Mouse (Mus musculus) forebrain, embryonic 11.5 days (tissue): Measurements from ENCODE around the gene Ifnab. TPM values are rescaled to one million over a fixed set of nuclear protein-coding genes. Genes with fewer than 3 reads are reported as not detected.

ENCODE experiments used
- ATAC-seq: fragments of 200-750 bp; cut with Nextera tagmentation; replicated peaks from 2 replicates; pipeline ENCODE4 v1.8.0; 2017; ENCODE audit warnings: moderate TSS enrichment; ENCODE audit not compliant: low FRiP score
- DNase-seq: peaks from one replicate; pipeline ENCODE4 v3.0.0-alpha.2; 2017; ENCODE audit warnings: low spot score
- H3K27ac ChIP-seq: fragments of 300-500 bp; sonication (generic); 2 replicates; pipeline ENCODE4 v1.5.1; 2014; ENCODE audit warnings: low read depth, low read length
- H3K27me3 ChIP-seq: fragments of 300-500 bp; sonication (generic); 2 replicates; pipeline ENCODE4 v1.6.1; 2014; ENCODE audit warnings: mild to moderate bottlenecking, low read length, mixed read lengths; ENCODE audit not compliant: control insufficient read depth, insufficient read depth
- H3K36me3 ChIP-seq: fragments of 300-500 bp; sonication (generic); 2 replicates; pipeline ENCODE4 v1.6.1; 2014; ENCODE audit warnings: mild to moderate bottlenecking, low read length, moderate library complexity, mixed read lengths; ENCODE audit not compliant: control insufficient read depth, insufficient read depth
- H3K4me1 ChIP-seq: fragments of 300-500 bp; sonication (generic); replicated peaks from 2 replicates; pipeline ENCODE4 v1.6.1; 2014; ENCODE audit warnings: low read length, mixed read lengths; ENCODE audit not compliant: control insufficient read depth, insufficient read depth
- H3K4me2 ChIP-seq: fragments of 300-500 bp; sonication (generic); 2 replicates; pipeline ENCODE4 v1.6.1; 2014; ENCODE audit warnings: low read depth, mild to moderate bottlenecking, low read length, moderate library complexity, mixed read lengths; ENCODE audit not compliant: severe bottlenecking
- H3K4me3 ChIP-seq: fragments of 300-500 bp; sonication (generic); 2 replicates; pipeline ENCODE4 v1.5.1; 2014; ENCODE audit warnings: low read depth, low read length
- H3K9ac ChIP-seq: fragments of 300-500 bp; sonication (generic); 2 replicates; pipeline ENCODE4 v1.6.1; 2014; ENCODE audit warnings: low read length
- H3K9me3 ChIP-seq: fragments of 300-500 bp; sonication (generic); 2 replicates; pipeline ENCODE4 v1.6.1; 2016; ENCODE audit warnings: low read length, mixed read lengths; ENCODE audit not compliant: control insufficient read depth
- WGBS: fragments of 180-500 bp; shearing (Covaris S2); extraction: QIAGEN DNeasy Blood & Tissue Kit; methylation state at CpG from one replicate; pipeline ENCODE4 v1.1.7; 2014; 5-methylcytosine and 5-hydroxymethylcytosine counted together
- polyA plus RNA-seq: library from polyadenylated mRNA; unstranded; fragments of >200 nt; fragmentation: Nextera tagmentation; extraction: Ambion mirVana; gene quantifications from 2 replicates; pipeline ENCODE4 v1.2.1, GENCODE M21; 2014

The Ifnab gene
- polyA plus RNA-seq, 1 experiment from 2014 or later, result not detected

DNA sequence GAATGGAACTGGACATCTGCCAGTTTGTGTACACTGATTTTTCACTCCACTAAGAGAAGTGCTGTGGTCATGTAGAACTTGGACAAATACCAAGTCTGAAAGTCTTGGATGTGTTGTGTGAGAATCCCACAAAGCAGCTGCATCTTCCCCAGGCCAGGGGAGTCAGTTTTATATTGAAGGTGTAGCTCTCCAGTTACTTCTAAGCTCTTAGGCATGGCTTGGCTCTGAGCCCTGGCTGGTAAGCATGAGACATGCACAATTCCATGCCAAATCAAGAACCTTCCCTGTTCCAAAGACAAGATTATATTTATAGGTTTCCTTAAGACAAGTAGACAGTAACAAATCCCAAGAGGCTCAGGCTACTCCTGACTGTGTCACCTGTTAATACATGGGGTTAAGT is 23.9 kb upstream of the Ifnab start:
- Histone ChIP-seq H3K4me1 (0 out of 2 replicates have a peak, but pooled peaks cover 7% of the 10 kb centered on the region), H3K9ac (no peak overlapping the region), H3K9me3 (no peaks in the 10 kb centered on the region; the same call in 1 of the 2 replicates), H3K4me2 (no peak overlapping the region), H3K27ac (no peak overlapping the region), H3K4me3 (no peak overlapping the region), H3K36me3 (peaks cover 11% of the 10 kb centered on the region; the same call in 1 of the 2 replicates), H3K27me3 (no peaks in the 10 kb centered on the region)
- no peak for DNase-seq
- ATAC-seq, result no peak

GRCm38 (mm10) chr4:88714281-88714680 is 23.1 kb upstream of the Ifnab start:
- Histone ChIP-seq H3K4me3 (no peak overlapping the region), H3K9me3 (no peaks in the 10 kb centered on the region; the same call in 1 of the 2 replicates), H3K4me2 (no peak overlapping the region), H3K27ac (no peak overlapping the region), H3K27me3 (no peaks in the 10 kb centered on the region), H3K36me3 (peaks cover 11% of the 10 kb centered on the region; the same call in 1 of the 2 replicates), H3K9ac (no peak overlapping the region), H3K4me1 (0 out of 2 replicates have a peak, but pooled peaks cover 5% of the 10 kb centered on the region)
- DNase-seq, result no peak
- WGBS, result 93% methylated on average over 1 of the region's 1 CpGs
- no peak for ATAC-seq

- no peaks in the 10 kb centered on the region for H3K36me3 ChIP-seq
- H3K9me3 ChIP-seq, result no peaks in the 10 kb centered on the region
- 91% methylated on average over 1 of the region's 1 CpGs for WGBS
- H3K27me3 ChIP-seq, result no peaks in the 10 kb centered on the region
- no peak overlapping the region for H3K27ac ChIP-seq
- no peaks in the 10 kb centered on the region for H3K4me1 ChIP-seq
- H3K4me2 ChIP-seq, result no peak overlapping the region
- no peak overlapping the region for H3K9ac ChIP-seq
- ATAC-seq (no peak), DNase-seq (no peak)
- H3K4me3 ChIP-seq, result no peak overlapping the region
These were observed 16.1 kb upstream of the Ifnab start for GRCm38 (mm10) chr4:88707128-88707826.

DNA sequence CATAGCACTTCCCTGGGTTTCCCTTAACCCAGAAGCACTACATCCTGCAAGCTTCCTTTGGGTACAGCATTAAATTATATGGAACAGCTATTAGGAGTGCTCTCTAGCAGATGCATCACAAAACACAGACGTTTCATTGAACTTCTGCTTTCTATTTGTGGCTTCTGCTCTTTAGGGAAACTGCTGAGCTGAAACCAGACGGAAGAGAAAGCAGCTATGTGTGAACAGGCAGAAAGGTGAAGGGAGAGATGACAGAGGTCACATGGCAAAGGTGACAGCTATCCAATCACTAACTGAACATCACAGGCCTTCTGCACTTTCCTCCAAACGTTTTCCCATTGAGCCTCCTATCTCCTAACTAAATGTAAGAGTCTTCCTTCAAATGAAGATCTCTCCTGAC is 14.8 kb upstream of the Ifnab start:
- DNase-seq, result no peak
- WGBS, result 47% methylated on average over 3 of the region's 3 CpGs
- H3K9ac ChIP-seq, result no peak overlapping the region

GRCm38 (mm10) chr4:88699301-88699700 is 8.1 kb upstream of the Ifnab start:
- H3K4me1 ChIP-seq, result no peaks in the 10 kb centered on the region
- H3K9me3 ChIP-seq, result no peaks in the 10 kb centered on the region
- H3K4me2 ChIP-seq, result no peak overlapping the region
- no peak overlapping the region for H3K9ac ChIP-seq
- H3K27ac ChIP-seq, result no peak overlapping the region
- H3K27me3 ChIP-seq, result no peaks in the 10 kb centered on the region
- DNase-seq (no peak), ATAC-seq (no peak)
- H3K36me3 ChIP-seq, result no peaks in the 10 kb centered on the region
- no peak overlapping the region for H3K4me3 ChIP-seq
- 94% methylated on average over 1 of the region's 1 CpGs for WGBS

More for the DNA sequence above, 14.8 kb upstream of the Ifnab start:
- Histone ChIP-seq H3K27me3 (no peaks in the 10 kb centered on the region), H3K9me3 (no peaks in the 10 kb centered on the region), H3K4me3 (no peak overlapping the region), H3K4me1 (no peaks in the 10 kb centered on the region), H3K36me3 (no peaks in the 10 kb centered on the region), H3K27ac (no peak overlapping the region), H3K4me2 (no peak overlapping the region)
- ATAC-seq, result no peak

DNA sequence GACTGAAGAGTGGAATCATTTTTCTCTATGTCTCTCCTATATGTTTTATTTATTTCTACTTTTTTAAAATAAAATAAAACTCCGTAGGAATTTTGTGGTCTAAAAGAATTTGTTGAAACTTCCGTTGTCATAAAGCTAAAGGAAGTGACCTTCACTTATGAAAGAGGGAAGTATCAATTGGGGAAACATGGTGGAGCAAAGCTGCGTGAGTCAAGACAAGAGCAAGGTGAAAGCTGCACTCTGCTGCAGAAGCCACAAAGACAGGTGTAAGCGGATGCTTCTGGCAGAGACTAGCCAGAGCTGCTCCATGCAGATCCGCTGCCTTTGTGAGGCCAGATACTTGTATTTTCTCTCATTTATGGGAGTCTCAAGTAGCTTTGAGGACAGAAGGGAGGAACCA is 7.6 kb upstream of the Ifnab start:
- no peaks in the 10 kb centered on the region for H3K36me3 ChIP-seq
- no peak overlapping the region for H3K4me3 ChIP-seq
- no peaks in the 10 kb centered on the region for H3K27me3 ChIP-seq
- no peaks in the 10 kb centered on the region for H3K9me3 ChIP-seq
- WGBS, result 90% methylated on average over 5 of the region's 5 CpGs
- DNase-seq, result no peak
- H3K9ac ChIP-seq, result no peak overlapping the region
- ATAC-seq, result no peak
- H3K27ac ChIP-seq, result no peak overlapping the region
- no peaks in the 10 kb centered on the region for H3K4me1 ChIP-seq
- H3K4me2 ChIP-seq, result no peak overlapping the region

DNA sequence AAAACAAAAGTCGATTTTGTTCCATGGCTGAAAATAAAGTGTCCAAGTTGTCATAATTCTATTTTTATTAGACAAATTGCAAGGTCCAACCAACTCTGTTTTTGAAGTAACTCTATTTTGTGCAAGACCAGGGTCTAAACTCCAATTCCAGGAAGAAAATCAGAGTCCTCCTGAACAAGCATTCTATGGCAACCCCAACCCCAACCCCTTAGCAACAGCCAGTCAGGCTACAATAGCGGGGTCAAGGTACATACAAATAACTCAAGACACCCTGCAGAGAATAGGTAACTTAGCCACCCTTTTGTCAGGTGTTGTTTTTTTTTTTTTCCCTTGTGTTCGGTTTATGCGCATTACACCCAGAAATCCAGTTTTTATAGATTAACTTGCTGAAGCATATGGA is 6.6 kb upstream of the Ifnab start:
- no peak for DNase-seq
- no peak for ATAC-seq
- H3K4me3 ChIP-seq, result no peak overlapping the region
- H3K36me3 ChIP-seq, result no peaks in the 10 kb centered on the region
- H3K4me2 ChIP-seq, result no peak overlapping the region
- H3K27ac ChIP-seq, result no peak overlapping the region
- H3K4me1 ChIP-seq, result no peaks in the 10 kb centered on the region
- H3K27me3 ChIP-seq, result no peaks in the 10 kb centered on the region
- H3K9me3 ChIP-seq, result no peaks in the 10 kb centered on the region
- H3K9ac ChIP-seq, result no peak overlapping the region
- WGBS, result 86% methylated on average over 4 of the region's 4 CpGs

- Histone ChIP-seq H3K27ac (no peak overlapping the region), H3K4me2 (no peak overlapping the region), H3K9ac (no peak overlapping the region), H3K4me3 (no peak overlapping the region), H3K4me1 (no peaks in the 10 kb centered on the region), H3K36me3 (no peaks in the 10 kb centered on the region), H3K27me3 (no peaks in the 10 kb centered on the region), H3K9me3 (no peaks in the 10 kb centered on the region)
- no peak for ATAC-seq
- WGBS, result 59% methylated on average over 6 of the region's 6 CpGs
- DNase-seq, result no peak
These were observed 5.9 kb upstream of the Ifnab start for GRCm38 (mm10) chr4:88697108-88697507.

DNA sequence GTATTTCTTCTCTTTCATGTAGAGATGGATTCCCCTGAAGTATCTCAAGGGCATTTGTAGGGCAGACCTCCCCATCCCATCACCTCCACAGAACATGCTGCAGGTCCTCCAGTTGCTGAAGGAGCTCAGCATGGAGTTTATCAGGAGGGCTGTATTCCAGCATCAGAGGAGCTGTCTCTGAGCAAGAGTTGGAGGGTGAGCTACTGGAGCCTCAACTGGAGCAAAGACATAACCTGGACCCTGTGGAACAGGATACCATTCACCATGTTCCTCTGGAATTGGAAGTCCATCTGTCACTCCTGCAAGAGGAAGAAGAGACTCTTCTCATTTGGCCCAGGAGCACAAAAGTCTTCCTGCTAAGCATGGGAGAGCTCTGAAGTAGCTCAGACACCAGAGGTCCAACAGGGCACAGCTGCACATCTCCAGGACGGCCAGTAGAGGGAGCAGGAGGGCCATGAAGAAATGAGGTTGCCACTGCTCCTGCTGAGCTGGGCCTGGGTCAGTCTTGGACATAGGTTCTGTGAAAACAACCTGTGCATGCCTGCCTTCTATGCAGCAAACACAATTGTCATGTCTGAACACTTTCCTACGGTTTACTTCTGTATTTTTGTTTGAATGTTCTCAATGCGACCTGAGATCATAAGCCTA is 5.2 kb upstream of the Ifnab start:
- Histone ChIP-seq H3K27ac (no peak overlapping the region), H3K4me3 (no peak overlapping the region), H3K9ac (no peak overlapping the region), H3K4me1 (no peaks in the 10 kb centered on the region), H3K27me3 (no peaks in the 10 kb centered on the region), H3K36me3 (no peaks in the 10 kb centered on the region), H3K4me2 (no peak overlapping the region), H3K9me3 (no peaks in the 10 kb centered on the region)
- ATAC-seq, result peak; percentile 79
- DNase-seq, result peak; percentile 88
- WGBS, result 21% methylated on average over 3 of the region's 3 CpGs
